8 mouse cellular contexts compared by ENCODE assay signal in the genomic region with DNA sequence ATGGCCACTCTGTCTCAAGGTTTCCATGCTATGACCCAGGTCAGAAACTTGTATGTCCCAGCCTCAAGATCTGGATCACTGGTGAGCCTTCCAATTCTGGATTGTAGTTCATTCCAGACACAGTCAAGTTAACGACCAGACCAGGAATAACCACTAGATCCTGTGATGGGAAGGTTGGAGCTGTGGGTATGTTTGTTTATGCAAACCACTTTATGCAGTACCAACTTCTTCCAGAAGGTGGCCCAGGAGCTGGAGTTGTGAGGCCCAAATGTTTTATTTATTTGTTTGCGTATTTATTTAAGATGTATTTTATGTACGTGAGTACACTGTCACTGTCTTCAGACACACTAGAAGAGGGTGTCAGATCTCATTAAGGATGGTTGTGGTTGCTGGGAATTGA. TPM values are rescaled to one million over a fixed set of nuclear protein-coding genes. Genes with fewer than 3 reads are reported as not detected.
DNase-seq lines count a peak whose midpoint lies in the region; ATAC-seq and TF ChIP-seq lines count a peak whose summit lies in the region.

No protein-coding gene starts in this region.

- no peak overlapping the region for H3K4me3 ChIP-seq in cerebellum, adult 2 months (replicated peaks; ENCODE audit: insufficient read depth, low read depth, low read length)
- no peak overlapping the region for H3K4me3 ChIP-seq in forebrain, embryonic 13.5 days

- no peaks in the 10 kb centered on the region for H3K36me3 ChIP-seq in splenic B cell, adult 2 months (ENCODE audit: control insufficient read depth, insufficient read depth, low read length, poor library complexity, severe bottlenecking)
- peaks cover 54% of the 10 kb centered on the region for H3K36me3 ChIP-seq in forebrain, embryonic 13.5 days (ENCODE audit: poor library complexity, severe bottlenecking)

- peak; percentile 30; the same call in 1 of the 2 replicates for TF ChIP-seq CTCF in cerebellum, adult 2 months (IDR thresholded peaks at IDR 0.05; ENCODE audit: borderline replicate concordance, insufficient read depth, low read depth, low read length)

- H3K4me2 ChIP-seq in forebrain, embryonic 13.5 days, result no peak overlapping the region

- no peaks in the 10 kb centered on the region for H3K27me3 ChIP-seq in cerebellum, adult 2 months (ENCODE audit: control insufficient read depth, insufficient read depth, low read length)
- H3K27me3 ChIP-seq in splenic B cell, adult 2 months (ENCODE audit: control insufficient read depth, insufficient read depth, low read length, poor library complexity, severe bottlenecking), result no peaks in the 10 kb centered on the region
- H3K27me3 ChIP-seq in forebrain, embryonic 13.5 days, result no peaks in the 10 kb centered on the region

- 25% methylated on average over 3 of the region's 3 CpGs for WGBS in cerebellum, adult 2 months
- WGBS in forebrain, embryonic 13.5 days, result 63% methylated on average over 3 of the region's 3 CpGs

- H3K4me1 ChIP-seq in cerebellum, adult 2 months (ENCODE audit: control insufficient read depth, insufficient read depth, low read length), result peaks cover 11% of the 10 kb centered on the region
- H3K4me1 ChIP-seq in forebrain, embryonic 13.5 days, result peaks cover 20% of the 10 kb centered on the region

- no peak overlapping the region for H3K27ac ChIP-seq in cerebellum, adult 2 months (ENCODE audit: insufficient read depth, low read length)
- no peak overlapping the region for H3K27ac ChIP-seq in forebrain, embryonic 13.5 days

- DNase-seq in kidney, adult 18-20 months, result peak; percentile 42
- DNase-seq in kidney, postnatal 14 days, result no peak
- peak; percentile 55 for DNase-seq in thymus, postnatal 14 days
- DNase-seq in thymus, adult 18-20 months, result no peak
- DNase-seq in cerebellum, adult 2 months, result peak in 1 of 2 experiments; percentile 36
- DNase-seq in splenic B cell, adult 2 months (ENCODE audit: low read depth, low spot score), result peak; percentile 64
- DNase-seq in heart, postnatal 25 days (ENCODE audit: low spot score), result no peak

- TF ChIP-seq POLR2A in cerebellum, adult 2 months (IDR thresholded peaks at IDR 0.05; ENCODE audit: borderline replicate concordance, insufficient read depth, low read length), result no peak

- intact Hi-C loops in heart, postnatal 25 days (cut with DNase I), result loop anchor here (2.0 to 10.0 kb wide), 2 partner anchors 14 to 210 kb away; partner anchors contain the start of gene 2510039O18Rik

- ATAC-seq in forebrain, embryonic 13.5 days, result no peak

- H3K9me3 ChIP-seq in forebrain, embryonic 13.5 days (replicated peaks), result no peaks in the 10 kb centered on the region

- H3K9ac ChIP-seq in forebrain, embryonic 13.5 days, result no peak overlapping the region

RNA-seq across cellular contexts. Expression of gene Fbxo6, which starts 3.0 kb away (rescaled TPM):
- 34.0 and 38.7 TPM in 2 replicates for polyA plus RNA-seq in cerebellum, adult 2 months (2012; rRNA removed)
- polyA plus RNA-seq in forebrain, embryonic 13.5 days (2015; fragmentation: Nextera tagmentation; extraction: Ambion mirVana), result 14.2 and 16.7 TPM in 2 replicates
- total RNA-seq in heart, postnatal 25 days (2021), result 10 to 100 TPM; 34.5 to 37.5 TPM

RNA-seq across cellular contexts. Expression of gene Fbxo44, which starts 5.3 kb away (rescaled TPM):
- polyA plus RNA-seq in cerebellum, adult 2 months (2012; rRNA removed), result 226 and 240 TPM in 2 replicates
- polyA plus RNA-seq in forebrain, embryonic 13.5 days (2015; fragmentation: Nextera tagmentation; extraction: Ambion mirVana), result 62.4 and 71.9 TPM in 2 replicates
- 10 to 100 TPM; 16.0 to 16.9 TPM for total RNA-seq in heart, postnatal 25 days (2021)

RNA-seq across cellular contexts. Expression of gene Fbxo2, which starts 5.4 kb away (rescaled TPM):
- polyA plus RNA-seq in cerebellum, adult 2 months (2012; rRNA removed), result 138 and 172 TPM in 2 replicates
- 1.0 TPM in 2 replicates for polyA plus RNA-seq in forebrain, embryonic 13.5 days (2015; fragmentation: Nextera tagmentation; extraction: Ambion mirVana)
- total RNA-seq in heart, postnatal 25 days (2021), result under 1 TPM in 1 of 2 experiments, not detected in 1; 0.20 TPM

RNA-seq across cellular contexts. Expression of gene Draxin, which starts 24.5 kb away (rescaled TPM):
- polyA plus RNA-seq in cerebellum, adult 2 months (2012; rRNA removed), result 0.30 and 0.33 TPM in 2 replicates
- polyA plus RNA-seq in forebrain, embryonic 13.5 days (2015; fragmentation: Nextera tagmentation; extraction: Ambion mirVana), result 11.7 and 12.5 TPM in 2 replicates
- total RNA-seq in heart, postnatal 25 days (2021), result under 1 TPM; 0.05 to 0.11 TPM

RNA-seq across cellular contexts. Expression of gene Mad2l2, which starts 24.8 kb away (rescaled TPM):
- polyA plus RNA-seq in cerebellum, adult 2 months (2012; rRNA removed), result 31.8 and 36.0 TPM in 2 replicates
- polyA plus RNA-seq in forebrain, embryonic 13.5 days (2015; fragmentation: Nextera tagmentation; extraction: Ambion mirVana), result 96.6 and 107 TPM in 2 replicates
- 10 to 100 TPM; 11.9 to 12.8 TPM for total RNA-seq in heart, postnatal 25 days (2021)

Comparison
In these comparisons a context has a peak if more than half of its experiments do, and no peak if none do; other contexts are left out.
1. DNase-seq: peak in kidney, adult 18-20 months (single experiment), thymus, postnatal 14 days (single experiment) and splenic B cell, adult 2 months (single experiment); none in kidney, postnatal 14 days (single experiment), thymus, adult 18-20 months (0 of 2) and heart, postnatal 25 days (single experiment).
2. RNA of gene Fbxo2, which starts 5.4 kb away (polyA plus RNA-seq): 138 to 172 TPM in cerebellum, adult 2 months; 1.0 TPM in forebrain, embryonic 13.5 days; every median in the first group is over 10 times any median in the second.